Mouse (Mus musculus) stomach, embryonic 15.5 days (tissue): ENCODE results near the gene Stk39. TPM values are rescaled to one million over a fixed set of nuclear protein-coding genes. Genes with fewer than 3 reads are reported as not detected.

ENCODE experiments used
- ATAC-seq: fragments of 200-750 bp; cut with Nextera tagmentation; 2 replicates; pipeline ENCODE4 v1.8.0; 2017; ENCODE audit warnings: low read depth, moderate number of reproducible peaks, moderate TSS enrichment; ENCODE audit not compliant: insufficient read depth, low FRiP score
- H3K27ac ChIP-seq: fragments of 300-500 bp; sonication (generic); 2 replicates; pipeline ENCODE4 v1.5.1; 2015; ENCODE audit warnings: mild to moderate bottlenecking, inconsistent platforms
- H3K27me3 ChIP-seq: fragments of 300-500 bp; sonication (generic); replicated peaks from 2 replicates; pipeline ENCODE4 v1.6.1; 2015; ENCODE audit warnings: inconsistent platforms
- H3K36me3 ChIP-seq: fragments of 300-500 bp; sonication (generic); 2 replicates; pipeline ENCODE4 v1.6.1; 2015; ENCODE audit warnings: inconsistent platforms
- H3K4me1 ChIP-seq: fragments of 300-500 bp; sonication (generic); 2 replicates; pipeline ENCODE4 v1.6.1; 2015; ENCODE audit warnings: inconsistent platforms
- H3K4me2 ChIP-seq: fragments of 300-500 bp; sonication (generic); 2 replicates; pipeline ENCODE4 v1.6.1; 2015; ENCODE audit warnings: mild to moderate bottlenecking, inconsistent platforms
- H3K4me3 ChIP-seq: fragments of 300-500 bp; sonication (generic); replicated peaks from 2 replicates; pipeline ENCODE4 v1.5.1; 2015; ENCODE audit warnings: inconsistent platforms
- H3K9ac ChIP-seq: fragments of 300-500 bp; sonication (generic); 2 replicates; pipeline ENCODE4 v1.6.1; 2015; ENCODE audit warnings: inconsistent platforms
- H3K9me3 ChIP-seq: fragments of 300-500 bp; sonication (generic); 2 replicates; pipeline ENCODE4 v1.6.1; 2016; ENCODE audit warnings: inconsistent platforms
- WGBS: fragments of 180-500 bp; shearing (Covaris S2); methylation state at CpG from one replicate; pipeline ENCODE4 v1.1.7; 2015; 5-methylcytosine and 5-hydroxymethylcytosine counted together
- polyA plus RNA-seq: library from polyadenylated mRNA; unstranded; fragments of >200 nt; fragmentation: Nextera tagmentation; extraction: Ambion mirVana; gene quantifications from 2 replicates; pipeline ENCODE4 v1.2.1, GENCODE M21; 2015

The Stk39 gene
- polyA plus RNA-seq, 1 experiment from 2014 or later: 21.7 TPM

- no peak overlapping the region for H3K4me2 ChIP-seq
- WGBS: 62% methylated on average over 5 of the region's 5 CpGs
- peak; percentile 56; the same call in 1 of the 2 replicates for ATAC-seq
Observed at GRCm38 (mm10) chr2:68192605-68193464, 279.2 kb downstream of the Stk39 start.

GRCm38 (mm10) chr2:68176425-68176824 is 295.6 kb downstream of the Stk39 start:
- no peaks in the 10 kb centered on the region for H3K4me1 ChIP-seq
- H3K4me3 ChIP-seq: no peak overlapping the region
- H3K27me3 ChIP-seq: no peaks in the 10 kb centered on the region
- H3K27ac ChIP-seq: no peak overlapping the region
- WGBS: 84% methylated on average over 3 of the region's 3 CpGs
- no peaks in the 10 kb centered on the region for H3K36me3 ChIP-seq
- no peak for ATAC-seq
- no peaks in the 10 kb centered on the region for H3K9me3 ChIP-seq
- no peak overlapping the region for H3K9ac ChIP-seq
- no peak overlapping the region for H3K4me2 ChIP-seq

More at GRCm38 (mm10) chr2:68192605-68193464, 279.2 kb downstream of the Stk39 start:
- no peak overlapping the region for H3K4me3 ChIP-seq
- no peaks in the 10 kb centered on the region for H3K36me3 ChIP-seq
- H3K4me1 ChIP-seq: no peaks in the 10 kb centered on the region
- H3K9ac ChIP-seq: no peak overlapping the region
- no peaks in the 10 kb centered on the region for H3K9me3 ChIP-seq
- no peaks in the 10 kb centered on the region for H3K27me3 ChIP-seq
- H3K27ac ChIP-seq: no peak overlapping the region

- H3K27ac ChIP-seq: no peak overlapping the region
- no peak for ATAC-seq
- H3K4me2 ChIP-seq: no peak overlapping the region
- H3K4me1 ChIP-seq: no peaks in the 10 kb centered on the region
- H3K36me3 ChIP-seq: no peaks in the 10 kb centered on the region
- no peak overlapping the region for H3K9ac ChIP-seq
- H3K27me3 ChIP-seq: no peaks in the 10 kb centered on the region
- no peaks in the 10 kb centered on the region for H3K9me3 ChIP-seq
- no peak overlapping the region for H3K4me3 ChIP-seq
- 63% methylated on average over 10 of the region's 10 CpGs for WGBS
Observed at GRCm38 (mm10) chr2:68171306-68171705, 300.8 kb downstream of the Stk39 start.

- no peaks in the 10 kb centered on the region for H3K27me3 ChIP-seq
- WGBS: 81% methylated on average over 4 of the region's 4 CpGs
- ATAC-seq: no peak
- no peak overlapping the region for H3K4me2 ChIP-seq
- no peaks in the 10 kb centered on the region for H3K4me1 ChIP-seq
- H3K27ac ChIP-seq: no peak overlapping the region
- H3K4me3 ChIP-seq: no peak overlapping the region
- H3K9me3 ChIP-seq: no peaks in the 10 kb centered on the region
- no peak overlapping the region for H3K9ac ChIP-seq
- H3K36me3 ChIP-seq: no peaks in the 10 kb centered on the region
Observed at GRCm38 (mm10) chr2:68162012-68162411, 310.1 kb downstream of the Stk39 start.

- Histone ChIP-seq H3K27ac (no peak overlapping the region), H3K27me3 (no peaks in the 10 kb centered on the region), H3K9ac (no peak overlapping the region), H3K36me3 (no peaks in the 10 kb centered on the region), H3K4me1 (no peaks in the 10 kb centered on the region), H3K4me3 (no peak overlapping the region), H3K4me2 (no peak overlapping the region), H3K9me3 (no peaks in the 10 kb centered on the region)
- no peak for ATAC-seq
- WGBS: 91% methylated on average over 2 of the region's 2 CpGs
Observed at GRCm38 (mm10) chr2:68160566-68160965, 311.5 kb downstream of the Stk39 start.

Other genes with a start within 250 kb of the Stk39 start
- gene 4933409G03Rik, start 110.1 kb upstream of the Stk39 start, polyA plus RNA-seq: not detected in 2 replicates
- gene 4932414N04Rik, start 184.2 kb upstream of the Stk39 start, polyA plus RNA-seq: not detected in 2 replicates